Mouse (Mus musculus): Measurements from ENCODE around the gene Ssr2. TPM values are rescaled to one million over a fixed set of nuclear protein-coding genes. Genes with fewer than 3 reads are reported as not detected.

Gene Ssr2
- polyA plus RNA-seq, 1 experiment, result 84.8 TPM

- WGBS, result under 1% methylated on average over 48 of the region's 48 CpGs
- Histone ChIP-seq H3K27ac (ENCODE audit: control insufficient read depth, insufficient read depth, low read depth, low read length, poor library complexity) (peak within 1 kb of the TSS; percentile 85), H3K4me3 (replicated peaks; ENCODE audit: control insufficient read depth, low read depth, low read length) (peak within 1 kb of the TSS; percentile 98), H3K4me1 (ENCODE audit: control insufficient read depth, insufficient read depth, low read length) (no peaks in the 10 kb centered on the region; the same call in 1 of the 2 replicates)
- TF ChIP-seq POLR2A (IDR thresholded peaks at IDR 0.05; ENCODE audit: borderline replicate concordance, control insufficient read depth, low read depth, low read length), result peak; percentile 77; the same call in 1 of the 2 replicates
- TF ChIP-seq CTCF (IDR thresholded peaks at IDR 0.05; ENCODE audit: control insufficient read depth, insufficient read depth, low read length), result no peak
Observed at GRCm38 (mm10) chr3:88552676-88553524, 22.8 kb upstream of the Ssr2 start, which contains the start of gene Lamtor2. Gene Lamtor2 (minus strand): TSS chr3:88553074.

DNA sequence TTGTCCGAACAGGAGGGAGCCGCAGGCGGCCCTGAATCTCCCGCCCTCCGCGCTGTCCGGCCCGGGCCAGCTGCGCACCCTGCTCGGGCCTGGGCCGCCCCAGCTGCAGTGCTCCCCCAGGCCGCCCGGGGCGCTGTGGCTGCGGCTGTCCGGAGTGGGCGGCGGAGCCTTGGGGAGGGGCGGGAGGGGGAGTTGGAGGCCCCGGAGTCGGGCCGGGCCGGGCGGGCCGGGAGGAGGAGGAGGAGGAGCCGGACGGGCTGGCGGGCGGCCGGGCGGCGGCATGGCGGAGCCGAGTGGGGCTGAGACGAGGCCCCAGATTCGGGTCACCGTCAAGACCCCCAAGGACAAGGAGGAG, 22.2 kb upstream of the Ssr2 start, which contains the start of gene Ubqln4:
Ubqln4 (plus strand) TSS at position 234 of the 355 bp plus-strand sequence.
- WGBS, result under 1% methylated on average over 30 of the region's 37 CpGs
- peak within 1 kb of the TSS; percentile 85 for H3K27ac ChIP-seq (ENCODE audit: control insufficient read depth, insufficient read depth, low read depth, low read length, poor library complexity)
- H3K4me3 ChIP-seq (replicated peaks; ENCODE audit: control insufficient read depth, low read depth, low read length), result peak within 1 kb of the TSS; percentile 98
- H3K4me1 ChIP-seq (ENCODE audit: control insufficient read depth, insufficient read depth, low read length), result no peaks in the 10 kb centered on the region; the same call in 1 of the 2 replicates
- TF ChIP-seq CTCF (IDR thresholded peaks at IDR 0.05; ENCODE audit: control insufficient read depth, insufficient read depth, low read length) (peak; percentile 66), POLR2A (IDR thresholded peaks at IDR 0.05; ENCODE audit: borderline replicate concordance, control insufficient read depth, low read depth, low read length) (peak; percentile 44; the same call in 1 of the 2 replicates)

GRCm38 (mm10) chr3:88553880-88554586, 21.6 kb upstream of the Ssr2 start:
- TF ChIP-seq CTCF (IDR thresholded peaks at IDR 0.05; ENCODE audit: control insufficient read depth, insufficient read depth, low read length) (no peak), POLR2A (IDR thresholded peaks at IDR 0.05; ENCODE audit: borderline replicate concordance, control insufficient read depth, low read depth, low read length) (no peak)
- H3K4me3 ChIP-seq (replicated peaks; ENCODE audit: control insufficient read depth, low read depth, low read length), result peak overlapping the region; percentile 96
- no peaks in the 10 kb centered on the region; the same call in 1 of the 2 replicates for H3K4me1 ChIP-seq (ENCODE audit: control insufficient read depth, insufficient read depth, low read length)
- under 1% methylated on average over 41 of the region's 41 CpGs for WGBS
- peak overlapping the region; percentile 68 for H3K27ac ChIP-seq (ENCODE audit: control insufficient read depth, insufficient read depth, low read depth, low read length, poor library complexity)

GRCm38 (mm10) chr3:88555069-88555605, 20.5 kb upstream of the Ssr2 start:
- 90% methylated on average over 5 of the region's 5 CpGs for WGBS
- Histone ChIP-seq H3K4me3 (replicated peaks; ENCODE audit: control insufficient read depth, low read depth, low read length) (no peak overlapping the region), H3K4me1 (ENCODE audit: control insufficient read depth, insufficient read depth, low read length) (no peaks in the 10 kb centered on the region; the same call in 1 of the 2 replicates), H3K27ac (ENCODE audit: control insufficient read depth, insufficient read depth, low read depth, low read length, poor library complexity) (no peak overlapping the region)
- TF ChIP-seq POLR2A (IDR thresholded peaks at IDR 0.05; ENCODE audit: borderline replicate concordance, control insufficient read depth, low read depth, low read length), result no peak
- no peak for TF ChIP-seq CTCF (IDR thresholded peaks at IDR 0.05; ENCODE audit: control insufficient read depth, insufficient read depth, low read length)

- Histone ChIP-seq H3K27ac (ENCODE audit: control insufficient read depth, insufficient read depth, low read depth, low read length, poor library complexity) (no peak overlapping the region), H3K4me1 (ENCODE audit: control insufficient read depth, insufficient read depth, low read length) (no peaks in the 10 kb centered on the region; the same call in 1 of the 2 replicates), H3K4me3 (replicated peaks; ENCODE audit: control insufficient read depth, low read depth, low read length) (no peak overlapping the region)
- TF ChIP-seq CTCF (IDR thresholded peaks at IDR 0.05; ENCODE audit: control insufficient read depth, insufficient read depth, low read length) (no peak), POLR2A (IDR thresholded peaks at IDR 0.05; ENCODE audit: borderline replicate concordance, control insufficient read depth, low read depth, low read length) (no peak)
- 96% methylated on average over 6 of the region's 6 CpGs for WGBS
Observed at GRCm38 (mm10) chr3:88555731-88556130, 19.9 kb upstream of the Ssr2 start.

GRCm38 (mm10) chr3:88556616-88557015, 19.1 kb upstream of the Ssr2 start:
- TF ChIP-seq POLR2A (IDR thresholded peaks at IDR 0.05; ENCODE audit: borderline replicate concordance, control insufficient read depth, low read depth, low read length), result no peak
- TF ChIP-seq CTCF (IDR thresholded peaks at IDR 0.05; ENCODE audit: control insufficient read depth, insufficient read depth, low read length), result no peak
- Histone ChIP-seq H3K4me3 (replicated peaks; ENCODE audit: control insufficient read depth, low read depth, low read length) (no peak overlapping the region), H3K4me1 (ENCODE audit: control insufficient read depth, insufficient read depth, low read length) (no peaks in the 10 kb centered on the region; the same call in 1 of the 2 replicates), H3K27ac (ENCODE audit: control insufficient read depth, insufficient read depth, low read depth, low read length, poor library complexity) (no peak overlapping the region)
- 90% methylated on average over 8 of the region's 8 CpGs for WGBS

DNA sequence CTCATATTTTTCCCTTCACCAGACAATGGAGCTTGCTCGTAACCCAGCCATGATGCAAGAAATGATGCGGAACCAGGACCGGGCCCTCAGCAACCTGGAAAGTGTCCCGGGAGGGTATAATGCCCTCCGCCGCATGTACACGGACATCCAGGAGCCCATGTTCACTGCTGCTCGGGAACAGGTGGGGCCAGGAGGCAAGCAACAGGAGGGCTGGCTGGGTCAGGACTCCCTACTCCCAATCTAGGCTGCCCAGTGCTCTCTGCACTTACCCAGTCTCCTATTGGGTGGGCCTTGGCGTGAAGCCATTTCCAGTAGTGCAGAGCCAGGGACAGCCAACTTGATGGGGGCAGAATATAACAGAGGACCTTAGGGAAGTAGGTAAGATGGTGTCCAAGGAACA, 16.1 kb upstream of the Ssr2 start:
- no peak overlapping the region for H3K27ac ChIP-seq (ENCODE audit: control insufficient read depth, insufficient read depth, low read depth, low read length, poor library complexity)
- no peak overlapping the region for H3K4me3 ChIP-seq (replicated peaks; ENCODE audit: control insufficient read depth, low read depth, low read length)
- 96% methylated on average over 9 of the region's 9 CpGs for WGBS
- no peaks in the 10 kb centered on the region for H3K4me1 ChIP-seq (ENCODE audit: control insufficient read depth, insufficient read depth, low read length)
- TF ChIP-seq CTCF (IDR thresholded peaks at IDR 0.05; ENCODE audit: control insufficient read depth, insufficient read depth, low read length) (no peak), POLR2A (IDR thresholded peaks at IDR 0.05; ENCODE audit: borderline replicate concordance, control insufficient read depth, low read depth, low read length) (no peak)

GRCm38 (mm10) chr3:88561989-88562388, 13.7 kb upstream of the Ssr2 start:
- Histone ChIP-seq H3K4me1 (ENCODE audit: control insufficient read depth, insufficient read depth, low read length) (no peaks in the 10 kb centered on the region), H3K4me3 (replicated peaks; ENCODE audit: control insufficient read depth, low read depth, low read length) (no peak overlapping the region), H3K27ac (ENCODE audit: control insufficient read depth, insufficient read depth, low read depth, low read length, poor library complexity) (no peak overlapping the region)
- no peak for TF ChIP-seq POLR2A (IDR thresholded peaks at IDR 0.05; ENCODE audit: borderline replicate concordance, control insufficient read depth, low read depth, low read length)
- TF ChIP-seq CTCF (IDR thresholded peaks at IDR 0.05; ENCODE audit: control insufficient read depth, insufficient read depth, low read length), result no peak
- 80% methylated on average over 4 of the region's 4 CpGs for WGBS

All from bone marrow, adult 2 months (tissue).